Mouse (Mus musculus): ENCODE results near the gene Cherp.

DNA sequence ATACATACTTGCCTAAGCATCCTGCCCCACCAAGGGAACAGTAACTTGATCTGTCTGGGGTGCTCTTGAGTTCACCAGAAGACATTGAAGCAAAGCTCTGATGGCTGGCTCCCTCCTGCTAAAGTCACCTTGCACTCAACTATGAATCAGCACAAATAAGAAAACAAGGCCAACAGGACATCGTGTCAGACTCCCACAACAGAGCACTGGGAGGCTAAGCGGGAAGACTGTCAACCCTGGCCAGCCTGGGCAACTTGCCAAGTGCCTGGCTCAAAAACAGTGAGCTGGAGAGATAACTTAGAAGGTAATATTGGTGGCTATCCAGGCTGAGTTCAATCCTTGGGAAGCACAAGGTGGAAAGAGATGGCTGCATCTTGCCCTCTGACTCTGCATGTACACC is 40.1 kb downstream of the Cherp start:
- TF ChIP-seq GATA1 (IDR thresholded peaks at IDR 0.05; ENCODE audit: borderline replicate concordance, low read length) (no peak), CTCF (IDR thresholded peaks at IDR 0.05; ENCODE audit: low read depth, low read length) (no peak), TAL1 (conservative IDR thresholded peaks at IDR 0.05; ENCODE audit: low read depth, low read length) (no peak), POLR2AphosphoS5 (IDR thresholded peaks at IDR 0.05; ENCODE audit: insufficient replicate concordance, low read depth, low read length) (no peak), GATA2 (IDR thresholded peaks at IDR 0.05; ENCODE audit: borderline replicate concordance, low read depth, low read length) (no peak)

Measured in G1E (cell line).